12 mouse cellular contexts compared by ENCODE assay signal in genomic region chr7:51458757-51459156, GRCm38 (mm10). TPM values are rescaled to one million over a fixed set of nuclear protein-coding genes. Genes with fewer than 3 reads are reported as not detected.
DNase-seq lines count a peak whose midpoint lies in the region; ATAC-seq and TF ChIP-seq lines count a peak whose summit lies in the region.
"Had no signal": no experiment of that assay in that cellular context is flagged by ENCODE, and none has a peak within 500 bp of the region (broad histone marks: within the 10 kb centered on the region; RNA-seq: fewer than 3 reads in every experiment).

No protein-coding gene starts in this region.

- whole genome bisulfite sequencing in intestine, postnatal 0 days: 79% methylated on average over 1 of the region's 1 CpGs
- 88% methylated on average over 1 of the region's 1 CpGs for WGBS in intestine, embryonic 16.5 days
- WGBS in lung, postnatal 0 days: 76% methylated on average over 1 of the region's 1 CpGs
- 78% methylated on average over 1 of the region's 1 CpGs for WGBS in embryonic facial prominence, embryonic 10.5 days

- no peak overlapping the region for H3K4me3 ChIP-seq in intestine, postnatal 0 days (ENCODE audit: low read depth, low read length)
- no peak overlapping the region for H3K4me3 ChIP-seq in intestine, embryonic 16.5 days (ENCODE audit: low read length)
- no peak overlapping the region for H3K4me3 ChIP-seq in lung, postnatal 0 days (ENCODE audit: low read depth, low read length)
- no peak overlapping the region for H3K4me3 ChIP-seq in embryonic facial prominence, embryonic 10.5 days
- H3K4me3 ChIP-seq: limb, embryonic 15.5 days; myocyte had no signal

- no peaks in the 10 kb centered on the region for H3K36me3 ChIP-seq in intestine, postnatal 0 days (ENCODE audit: control insufficient read depth, insufficient read depth)
- H3K36me3 ChIP-seq in intestine, embryonic 16.5 days (ENCODE audit: control insufficient read depth, insufficient read depth, low read length): no peaks in the 10 kb centered on the region
- H3K36me3 ChIP-seq in lung, postnatal 0 days (ENCODE audit: insufficient read depth, low read length): no peaks in the 10 kb centered on the region
- H3K36me3 ChIP-seq in embryonic facial prominence, embryonic 10.5 days (replicated peaks): no peaks in the 10 kb centered on the region
- H3K36me3 ChIP-seq: G1E; limb, embryonic 15.5 days had no signal

- no peaks in the 10 kb centered on the region for H3K27me3 ChIP-seq in intestine, postnatal 0 days (replicated peaks; ENCODE audit: control insufficient read depth, insufficient read depth, low read length)
- H3K27me3 ChIP-seq in intestine, embryonic 16.5 days (replicated peaks; ENCODE audit: control insufficient read depth, insufficient read depth, low read length): no peaks in the 10 kb centered on the region
- H3K27me3 ChIP-seq in lung, postnatal 0 days (replicated peaks; ENCODE audit: insufficient read depth, low read length): no peaks in the 10 kb centered on the region
- no peaks in the 10 kb centered on the region for H3K27me3 ChIP-seq in embryonic facial prominence, embryonic 10.5 days (replicated peaks; ENCODE audit: low read depth, poor library complexity, severe bottlenecking)
- H3K27me3 ChIP-seq: limb, embryonic 15.5 days had no signal

- no peak overlapping the region for H3K4me2 ChIP-seq in intestine, postnatal 0 days (replicated peaks; ENCODE audit: low read depth)
- no peak overlapping the region for H3K4me2 ChIP-seq in intestine, embryonic 16.5 days (ENCODE audit: low read depth, low read length)
- no peak overlapping the region for H3K4me2 ChIP-seq in lung, postnatal 0 days (replicated peaks; ENCODE audit: low read depth, low read length)
- H3K4me2 ChIP-seq: limb, embryonic 15.5 days had no signal

- TF ChIP-seq EP300 in lung, postnatal 0 days (IDR thresholded peaks at IDR 0.05): no peak

- TF ChIP-seq CTCF in intestine, postnatal 0 days (IDR thresholded peaks at IDR 0.05; ENCODE audit: low read depth): peak; percentile 41; the same call in 1 of the 2 replicates
- TF ChIP-seq CTCF in lung, postnatal 0 days (IDR thresholded peaks at IDR 0.05): peak; percentile 38

- no peaks in the 10 kb centered on the region for H3K9me3 ChIP-seq in intestine, postnatal 0 days (ENCODE audit: control insufficient read depth)
- no peaks in the 10 kb centered on the region for H3K9me3 ChIP-seq in intestine, embryonic 16.5 days (ENCODE audit: control insufficient read depth, low read length)
- no peaks in the 10 kb centered on the region for H3K9me3 ChIP-seq in lung, postnatal 0 days (ENCODE audit: low read length)
- H3K9me3 ChIP-seq in embryonic facial prominence, embryonic 10.5 days: no peaks in the 10 kb centered on the region
- H3K9me3 ChIP-seq: limb, embryonic 15.5 days had no signal

- H3K4me1 ChIP-seq in intestine, postnatal 0 days (replicated peaks; ENCODE audit: control insufficient read depth, insufficient read depth, low read length): no peaks in the 10 kb centered on the region
- no peaks in the 10 kb centered on the region for H3K4me1 ChIP-seq in intestine, embryonic 16.5 days (ENCODE audit: control insufficient read depth, insufficient read depth, low read length)
- no peaks in the 10 kb centered on the region for H3K4me1 ChIP-seq in lung, postnatal 0 days (ENCODE audit: insufficient read depth, low read depth, low read length)
- peaks cover 6% of the 10 kb centered on the region; the same call in 1 of the 2 replicates for H3K4me1 ChIP-seq in embryonic facial prominence, embryonic 10.5 days
- H3K4me1 ChIP-seq: limb, embryonic 15.5 days had no signal

- ATAC-seq in intestine, postnatal 0 days: no peak
- no peak for ATAC-seq in intestine, embryonic 16.5 days
- no peak for ATAC-seq in lung, postnatal 0 days
- no peak for ATAC-seq in monocyte, adult 5-6 weeks (replicated peaks; ENCODE audit: insufficient number of reproducible peaks, low FRiP score, low TSS enrichment, poor library complexity, severe bottlenecking)

- no peak overlapping the region for H3K9ac ChIP-seq in intestine, postnatal 0 days (ENCODE audit: low read depth, low read length)
- H3K9ac ChIP-seq in intestine, embryonic 16.5 days (ENCODE audit: low read depth, low read length): no peak overlapping the region
- H3K9ac ChIP-seq in lung, postnatal 0 days (replicated peaks; ENCODE audit: low read depth): no peak overlapping the region
- H3K9ac ChIP-seq: limb, embryonic 15.5 days had no signal

- no peak for DNase-seq in lung, postnatal 0 days (ENCODE audit: low spot score)
- DNase-seq in lung, postnatal 4 days: no peak
- DNase-seq in NIH3T3 (ENCODE audit: low read depth): peak; percentile 44
- DNase-seq in embryonic facial prominence, embryonic 10.5 days (ENCODE audit: low spot score): peak; percentile 13
- no peak for DNase-seq in adrenal gland, postnatal 14 days
- DNase-seq: thymus, adult 18-20 months had no signal

- no peak overlapping the region for H3K27ac ChIP-seq in intestine, postnatal 0 days (ENCODE audit: low read depth, low read length)
- H3K27ac ChIP-seq in intestine, embryonic 16.5 days (ENCODE audit: low read length): no peak overlapping the region
- H3K27ac ChIP-seq in lung, postnatal 0 days (ENCODE audit: low read length): no peak overlapping the region
- H3K27ac ChIP-seq in embryonic facial prominence, embryonic 10.5 days (replicated peaks): no peak overlapping the region
- H3K27ac ChIP-seq: limb, embryonic 15.5 days had no signal

RNA-seq across cellular contexts. Expression of gene Ano5, which starts 52.1 kb away (rescaled TPM):
- polyA plus RNA-seq in intestine, postnatal 0 days (2015; fragmentation: Nextera tagmentation; extraction: Ambion mirVana): 0.08 and 0.10 TPM in 2 replicates
- 0.11 and 0.16 TPM in 2 replicates for polyA plus RNA-seq in intestine, embryonic 16.5 days (2015; fragmentation: Nextera tagmentation; extraction: Ambion mirVana)
- 0.07 TPM in 2 replicates for polyA plus RNA-seq in lung, postnatal 0 days (2015; fragmentation: Nextera tagmentation; extraction: Ambion mirVana)
- polyA plus RNA-seq in embryonic facial prominence, embryonic 10.5 days (2016; fragmentation: Nextera tagmentation; extraction: Ambion mirVana): 0.05 and 0.13 TPM in 2 replicates
- not detected in 3 replicates for total RNA-seq in monocyte, adult 5-6 weeks (2017)
- total RNA-seq in adrenal gland, postnatal 14 days (2021): 0.23 and 0.37 TPM in 2 replicates
- polyA plus RNA-seq: G1E had no signal

Comparison
In these comparisons a context has a peak if more than half of its experiments do, and no peak if none do; other contexts are left out.
1. DNase-seq: peak in NIH3T3 (single experiment) and embryonic facial prominence, embryonic 10.5 days (single experiment); none in lung, postnatal 0 days (single experiment), lung, postnatal 4 days (0 of 2) and adrenal gland, postnatal 14 days (single experiment).